Mouse (Mus musculus): ENCODE data around the gene Lmo2.

The Lmo2 gene

GRCm38 (mm10) chr2:103957649-103958546, at the start of gene Lmo2:
Gene Lmo2 (plus strand): TSS chr2:103957986.
- DNase-seq (ENCODE audit: extremely low read depth, low read depth, low spot score), result no peak

- no peak for DNase-seq (ENCODE audit: extremely low read depth, low read depth, low spot score)
Observed at GRCm38 (mm10) chr2:103910601-103911000, 47.2 kb upstream of the Lmo2 start.

GRCm38 (mm10) chr2:103912481-103913251, 45.1 kb upstream of the Lmo2 start:
- DNase-seq (ENCODE audit: extremely low read depth, low read depth, low spot score), result no peak

- no peak for DNase-seq (ENCODE audit: extremely low read depth, low read depth, low spot score)
Observed at GRCm38 (mm10) chr2:103913252-103913650, 44.5 kb upstream of the Lmo2 start.

GRCm38 (mm10) chr2:103916069-103916468, 41.7 kb upstream of the Lmo2 start:
- no peak for DNase-seq (ENCODE audit: extremely low read depth, low read depth, low spot score)

- DNase-seq (ENCODE audit: extremely low read depth, low read depth, low spot score), result no peak
Observed at GRCm38 (mm10) chr2:103917375-103917774, 40.4 kb upstream of the Lmo2 start.

- DNase-seq (ENCODE audit: extremely low read depth, low read depth, low spot score), result no peak
Observed at GRCm38 (mm10) chr2:103918375-103918774, 39.4 kb upstream of the Lmo2 start.

GRCm38 (mm10) chr2:103919488-103919887, 38.3 kb upstream of the Lmo2 start:
- no peak for DNase-seq (ENCODE audit: extremely low read depth, low read depth, low spot score)

GRCm38 (mm10) chr2:103926586-103927113, 31.1 kb upstream of the Lmo2 start:
- no peak for DNase-seq (ENCODE audit: extremely low read depth, low read depth, low spot score)

- DNase-seq (ENCODE audit: extremely low read depth, low read depth, low spot score), result no peak
Observed at GRCm38 (mm10) chr2:103927610-103928145, 30.1 kb upstream of the Lmo2 start.

GRCm38 (mm10) chr2:103930306-103931019, 27.3 kb upstream of the Lmo2 start:
- no peak for DNase-seq (ENCODE audit: extremely low read depth, low read depth, low spot score)

- no peak for DNase-seq (ENCODE audit: extremely low read depth, low read depth, low spot score)
Observed at GRCm38 (mm10) chr2:103931511-103931911, 26.3 kb upstream of the Lmo2 start.

GRCm38 (mm10) chr2:103932025-103932424, 25.8 kb upstream of the Lmo2 start:
- no peak for DNase-seq (ENCODE audit: extremely low read depth, low read depth, low spot score)

GRCm38 (mm10) chr2:103932480-103932879, 25.3 kb upstream of the Lmo2 start:
- no peak for DNase-seq (ENCODE audit: extremely low read depth, low read depth, low spot score)

GRCm38 (mm10) chr2:103934270-103934669, 23.5 kb upstream of the Lmo2 start:
- no peak for DNase-seq (ENCODE audit: extremely low read depth, low read depth, low spot score)

- DNase-seq (ENCODE audit: extremely low read depth, low read depth, low spot score), result no peak
Observed at GRCm38 (mm10) chr2:103934670-103935069, 23.1 kb upstream of the Lmo2 start.

GRCm38 (mm10) chr2:103935691-103936435, 21.9 kb upstream of the Lmo2 start:
- DNase-seq (ENCODE audit: extremely low read depth, low read depth, low spot score), result no peak

- DNase-seq (ENCODE audit: extremely low read depth, low read depth, low spot score), result no peak
Observed at GRCm38 (mm10) chr2:103936666-103937065, 21.1 kb upstream of the Lmo2 start.

GRCm38 (mm10) chr2:103937670-103938069, 20.1 kb upstream of the Lmo2 start:
- DNase-seq (ENCODE audit: extremely low read depth, low read depth, low spot score), result no peak

- DNase-seq (ENCODE audit: extremely low read depth, low read depth, low spot score), result no peak
Observed at GRCm38 (mm10) chr2:103938573-103938972, 19.2 kb upstream of the Lmo2 start.
